Mouse (Mus musculus) G1E (cell line): Measurements from ENCODE around the gene Krtcap2.

Source experiments
- CTCF ChIP-seq: IDR thresholded peaks from 2 replicates; pipeline ENCODE4 v1.5.1; 2012; ENCODE audit warnings: low read depth, low read length, inconsistent platforms, mixed read lengths
- GATA1 ChIP-seq: IDR thresholded peaks from 2 replicates; pipeline ENCODE4 v1.6.1; 2012; ENCODE audit warnings: borderline replicate concordance, low read length, inconsistent platforms, mixed read lengths
- POLR2AphosphoS5 ChIP-seq: IDR thresholded peaks from 2 replicates; pipeline ENCODE4 v1.6.1; 2012; ENCODE audit warnings: low read depth, low read length, inconsistent platforms; ENCODE audit not compliant: insufficient replicate concordance

DNA sequence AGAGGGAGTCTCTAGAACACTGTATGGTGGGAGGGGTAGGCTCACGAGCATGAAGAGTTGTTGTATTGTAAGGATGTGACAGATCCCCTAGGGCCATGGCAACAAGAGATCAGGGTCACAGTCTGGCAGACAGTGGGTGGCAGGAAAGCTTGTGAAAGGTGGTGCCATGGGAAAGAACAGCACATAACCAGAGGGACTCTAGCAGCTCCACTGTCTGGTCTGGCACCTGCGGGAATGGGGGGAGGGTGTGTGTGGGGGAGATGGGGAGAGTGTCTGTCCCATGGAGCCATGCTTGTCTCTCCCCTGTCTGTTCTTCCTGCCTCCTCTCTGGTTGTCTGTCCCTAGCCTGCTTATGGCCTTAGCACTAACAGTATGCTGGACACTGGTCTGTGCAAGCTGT lies 39.8 kb downstream of the Krtcap2 start:
- TF ChIP-seq CTCF (no peak), POLR2AphosphoS5 (no peak), GATA1 (no peak)
